Mouse (Mus musculus) urinary bladder, adult 18-20 months (tissue): ENCODE data around the gene Tfip11.

Experiments used
- DNase-seq, 2 experiments: peaks; one replicate each; pipeline ENCODE4 v3.0.0; 2022; ENCODE audit warnings: low spot score in 2 of 2, mixed read lengths in 2 of 2

The Tfip11 gene

GRCm38 (mm10) chr5:112320379-112320778, 5.8 kb upstream of the Tfip11 start:
- no peak for DNase-seq

DNA sequence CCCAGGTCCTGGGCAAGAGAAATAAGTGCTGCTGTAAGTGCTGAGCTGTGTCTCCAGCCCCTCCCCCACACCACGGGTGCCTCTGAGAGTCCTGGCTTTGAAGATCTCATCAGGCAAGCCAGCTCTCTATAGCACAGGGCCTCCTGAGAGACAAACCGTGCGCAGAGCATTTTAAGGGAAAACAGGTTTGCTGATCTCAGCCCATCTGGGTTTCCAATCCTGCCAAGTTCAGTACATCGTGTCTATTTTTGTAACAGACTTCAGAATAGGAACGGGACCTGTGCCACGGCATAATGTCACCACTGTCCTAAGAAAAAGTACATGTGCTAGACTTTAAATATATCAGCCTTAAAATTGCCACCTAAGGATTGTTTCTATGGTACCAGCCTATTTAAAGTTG, 5.2 kb upstream of the Tfip11 start:
- DNase-seq = no peak

DNA sequence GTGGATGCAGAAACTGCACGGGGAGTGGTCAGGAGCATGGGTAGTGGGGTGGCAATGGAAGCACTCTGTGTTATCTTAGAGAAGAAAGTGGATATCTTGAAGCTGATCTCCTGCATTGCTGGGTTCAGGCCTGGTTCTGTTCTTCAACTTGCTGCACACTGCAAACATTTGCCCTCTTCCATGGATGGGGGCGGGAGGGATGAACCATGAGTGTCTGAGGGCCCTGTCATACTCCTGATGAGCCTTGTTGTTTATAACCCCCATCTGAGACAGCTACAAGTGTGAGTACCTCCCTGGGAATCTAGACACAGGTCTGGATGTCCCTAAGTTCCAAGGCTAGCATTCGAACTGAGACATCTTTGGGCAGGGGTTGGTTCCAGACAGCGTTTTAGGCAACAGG, 4.8 kb upstream of the Tfip11 start:
- DNase-seq = no peak

- no peak for DNase-seq
Measured at GRCm38 (mm10) chr5:112323246-112323645, 2.9 kb upstream of the Tfip11 start.

DNA sequence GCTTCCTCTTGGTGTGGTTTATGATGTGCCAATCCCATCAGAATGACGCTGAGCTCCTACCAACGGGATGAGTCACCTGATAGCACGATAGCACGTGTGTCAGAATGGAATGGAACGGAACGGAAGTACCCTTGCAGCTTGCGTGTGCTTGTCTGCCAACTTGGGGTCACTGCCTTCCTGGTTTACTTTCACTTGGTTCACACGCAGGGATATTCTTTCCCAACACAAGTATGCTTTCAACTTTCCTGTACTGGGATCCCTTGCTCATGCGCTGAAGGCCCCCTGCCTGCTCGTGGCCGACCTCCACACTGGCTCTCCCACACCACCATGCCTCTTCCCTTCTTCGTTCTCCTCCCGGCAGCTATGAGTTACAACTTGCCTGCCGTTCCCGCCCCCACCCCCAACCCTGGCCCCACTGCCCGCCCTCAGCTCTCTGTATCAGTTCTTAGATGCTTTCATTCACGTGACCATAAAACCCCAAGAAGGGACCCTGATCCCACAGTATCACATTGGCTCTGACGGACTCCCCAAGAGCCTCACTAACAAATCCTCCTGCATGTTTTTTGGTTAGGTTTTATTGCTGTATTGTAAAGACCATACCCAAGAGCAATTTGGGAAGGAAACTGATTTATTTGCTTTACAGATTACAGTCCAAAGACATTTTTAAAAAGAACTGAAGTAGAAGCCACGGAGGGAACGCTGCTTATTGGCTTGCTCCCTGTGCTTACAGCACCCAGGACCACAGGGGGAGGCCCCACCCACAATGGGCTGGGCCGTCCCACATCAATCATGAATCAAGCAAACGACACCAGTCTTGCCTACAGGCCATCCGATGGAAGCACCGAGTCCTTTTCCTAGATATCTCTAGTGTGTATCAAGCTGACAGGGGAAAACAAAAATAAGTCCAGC, 1.3 kb upstream of the Tfip11 start:
- peak; percentile 25 to 31 for DNase-seq

- no peak for DNase-seq
Measured at GRCm38 (mm10) chr5:112326446-112327009, 370 bp downstream of the Tfip11 start.

GRCm38 (mm10) chr5:112327854-112328253, 1.7 kb downstream of the Tfip11 start:
- DNase-seq = no peak

GRCm38 (mm10) chr5:112329805-112330564, 3.8 kb downstream of the Tfip11 start:
- no peak for DNase-seq

DNA sequence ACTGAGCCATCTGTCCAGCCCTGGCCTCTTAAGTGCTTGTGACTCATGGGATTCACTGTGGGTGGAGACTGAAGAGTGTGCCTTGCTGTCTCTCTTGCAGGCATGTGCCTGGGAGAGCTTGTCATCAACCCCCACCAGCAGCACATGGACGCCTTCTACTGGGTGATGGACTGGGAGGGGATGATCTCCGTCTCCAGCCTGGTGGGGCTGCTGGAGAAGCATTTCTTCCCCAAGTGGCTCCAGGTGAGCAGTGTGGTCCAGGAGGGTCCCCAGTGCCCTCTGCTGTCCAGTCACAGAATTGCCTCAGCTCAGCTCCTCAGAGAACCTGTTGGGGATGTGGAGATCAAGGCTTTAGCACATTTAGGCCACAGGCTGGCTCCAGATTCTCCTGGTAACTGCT, 9.3 kb downstream of the Tfip11 start:
- peak; percentile 23 to 27 for DNase-seq

GRCm38 (mm10) chr5:112337004-112337403, 10.8 kb downstream of the Tfip11 start:
- DNase-seq = no peak

GRCm38 (mm10) chr5:112339215-112339614, 13.1 kb downstream of the Tfip11 start:
- DNase-seq = no peak

DNA sequence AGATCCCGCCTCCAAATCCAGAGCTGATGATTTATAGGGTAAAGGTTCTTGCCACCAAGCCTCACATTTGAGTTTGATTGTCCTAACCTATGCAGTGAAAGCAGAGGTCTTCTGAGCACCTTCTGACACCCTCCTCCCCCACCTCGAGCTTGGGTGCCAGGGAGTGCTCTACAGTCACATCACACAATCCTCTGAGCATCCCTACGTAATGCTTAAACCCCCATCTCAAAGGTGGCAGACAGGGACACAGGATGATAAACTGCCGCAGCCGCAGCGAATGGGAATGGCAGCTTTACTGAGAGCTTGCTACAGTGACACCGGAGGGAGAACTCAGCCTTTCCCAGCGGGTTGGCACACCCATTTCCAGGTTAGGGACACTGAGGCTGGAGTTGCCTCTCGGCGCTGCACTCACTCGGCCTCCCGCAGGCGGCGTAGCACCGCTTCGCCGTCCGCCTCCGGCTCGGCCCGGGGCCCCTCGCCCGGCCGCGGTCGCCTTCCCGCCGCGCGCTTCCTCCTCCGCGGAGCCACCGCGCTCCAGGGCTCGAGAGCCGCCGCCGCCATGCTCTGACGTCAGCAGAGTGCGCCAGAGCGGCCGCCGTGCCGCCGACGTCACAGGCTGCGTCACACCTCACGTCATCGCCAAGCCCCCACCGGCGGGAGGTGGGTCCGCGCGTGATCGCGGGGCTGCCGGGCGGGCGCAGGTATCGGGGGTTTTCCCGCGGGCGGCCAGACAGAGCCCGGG, 16.5 kb downstream of the Tfip11 start, which contains the start of the genes Srrd and Hps4:
Gene Srrd (minus strand): TSS at position 578 of the 742 bp plus-strand sequence.
Gene Hps4 (plus strand): TSS at position 621 of the 742 bp plus-strand sequence.
- peak; percentile 66 to 85 for DNase-seq

DNA sequence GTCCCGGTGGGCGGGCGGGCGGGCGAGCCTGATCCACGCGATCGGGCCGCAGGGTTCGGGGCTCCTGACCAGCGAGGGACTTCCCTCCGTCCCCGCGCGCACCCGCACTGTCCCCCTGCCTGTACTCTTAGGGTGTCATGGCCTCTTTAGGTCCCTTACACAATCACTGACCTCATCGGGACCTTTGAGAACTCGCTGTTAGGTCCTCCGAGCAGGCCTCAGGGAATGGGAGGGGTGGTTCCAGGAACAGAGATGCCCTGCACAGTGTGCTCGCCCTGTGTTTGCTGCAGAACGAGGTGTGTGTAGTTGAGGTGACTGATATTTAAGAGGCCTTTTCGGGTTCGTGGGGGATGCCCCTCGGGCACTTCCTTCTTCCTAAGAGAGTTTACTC, 17.0 kb downstream of the Tfip11 start:
- DNase-seq = no peak

DNA sequence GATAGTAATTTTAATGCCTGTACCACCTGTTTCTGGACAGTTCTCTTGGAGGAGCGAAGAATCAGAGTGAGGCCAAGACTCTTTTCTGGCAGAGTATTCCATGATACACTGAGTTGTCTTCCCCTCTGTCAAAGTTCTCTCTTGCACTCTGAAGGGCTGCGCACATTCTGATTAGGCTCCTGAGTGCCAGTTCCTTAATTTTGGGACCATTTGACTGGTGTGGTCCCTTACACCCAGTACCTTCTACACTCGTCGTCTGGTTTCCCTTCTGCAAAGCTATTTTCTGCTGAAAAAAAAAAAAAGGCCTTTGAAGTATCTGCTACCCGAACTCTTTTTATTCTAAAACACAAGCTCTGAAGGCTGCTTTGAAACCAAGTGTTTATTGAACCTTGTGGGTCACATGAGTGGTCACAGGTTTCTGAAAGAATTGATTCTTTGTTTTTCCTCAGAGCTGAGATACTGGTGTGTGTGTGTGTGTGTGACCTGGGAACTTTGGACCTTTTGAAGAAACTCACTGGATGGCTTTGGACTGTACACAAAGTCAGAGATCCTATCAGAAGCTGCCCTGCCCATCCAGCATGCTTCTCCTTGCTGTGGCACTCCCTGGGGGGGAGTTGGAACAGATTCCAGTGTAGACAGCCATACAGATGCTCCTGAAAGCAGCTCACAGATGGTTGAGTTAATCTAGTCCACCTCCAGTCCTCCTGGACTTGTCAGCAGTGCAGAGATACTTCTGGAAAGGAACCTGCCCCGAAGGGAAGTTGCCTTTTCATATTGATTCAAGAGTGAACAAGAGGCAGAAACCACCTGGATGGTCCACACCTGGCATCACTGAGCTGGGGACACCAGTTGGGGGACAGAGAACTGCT, 18.2 kb downstream of the Tfip11 start:
- DNase-seq = no peak

GRCm38 (mm10) chr5:112346211-112346965, 20.2 kb downstream of the Tfip11 start:
- DNase-seq = no peak

DNA sequence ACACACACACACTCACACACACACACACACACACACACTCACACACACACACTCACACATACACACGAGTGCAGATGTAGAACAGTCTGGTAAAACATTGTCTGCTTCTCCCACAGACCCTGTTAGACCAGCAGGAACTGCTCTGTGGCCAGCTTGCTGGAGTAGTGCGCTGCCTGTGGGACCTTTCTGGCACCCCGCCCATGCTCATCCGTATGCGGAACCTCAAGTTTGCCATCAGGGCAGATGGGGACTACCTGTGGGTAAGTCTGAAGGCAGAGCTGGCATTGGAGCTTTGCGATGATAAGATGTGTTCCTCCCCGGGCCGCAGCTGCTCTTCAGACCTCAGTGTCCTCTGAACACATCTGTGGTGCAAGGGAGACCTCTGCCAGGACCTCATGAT, 23.0 kb downstream of the Tfip11 start:
- no peak for DNase-seq

- no peak for DNase-seq
Measured at GRCm38 (mm10) chr5:112355493-112355892, 29.3 kb downstream of the Tfip11 start.

DNA sequence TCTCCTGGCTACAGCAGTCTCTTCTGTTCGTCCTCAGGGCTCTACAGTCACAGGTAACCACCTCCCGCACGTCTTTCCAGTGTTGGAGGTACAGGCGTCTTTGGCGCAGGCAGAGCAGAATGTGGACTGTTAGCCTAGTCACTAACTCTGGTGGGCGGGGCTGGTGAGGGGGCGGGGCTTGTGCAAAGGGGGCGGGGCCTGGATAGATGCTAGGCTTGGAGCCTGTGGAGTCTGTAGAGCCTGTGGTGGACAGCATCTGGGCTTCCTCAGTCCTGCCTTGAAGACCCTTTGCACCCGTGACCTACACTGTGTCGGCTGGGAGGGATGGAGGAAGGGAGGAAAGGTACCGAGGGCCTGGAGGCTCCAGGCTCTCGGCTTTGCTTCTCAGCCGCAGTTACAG, 29.8 kb downstream of the Tfip11 start, which contains the start of gene Gm6583:
Gene Gm6583 (minus strand): TSS at position 124 of the 400 bp plus-strand sequence.
- no peak for DNase-seq

- no peak for DNase-seq
Measured at GRCm38 (mm10) chr5:112356322-112356721, 30.2 kb downstream of the Tfip11 start.

- DNase-seq = no peak
Measured at GRCm38 (mm10) chr5:112359520-112359919, 33.4 kb downstream of the Tfip11 start.
